Mouse (Mus musculus) frontal cortex, postnatal 36 days (tissue): ENCODE data around the gene Gper1.
A peak's percentile ranks its signal among the peaks of the same experiment; 100 is the strongest.

Experiments
- DNase-seq, 2 experiments: peaks; one replicate each; pipeline ENCODE4 v3.0.0; 2022; ENCODE audit warnings: low spot score in 2 of 2

Gper1 gene

DNA sequence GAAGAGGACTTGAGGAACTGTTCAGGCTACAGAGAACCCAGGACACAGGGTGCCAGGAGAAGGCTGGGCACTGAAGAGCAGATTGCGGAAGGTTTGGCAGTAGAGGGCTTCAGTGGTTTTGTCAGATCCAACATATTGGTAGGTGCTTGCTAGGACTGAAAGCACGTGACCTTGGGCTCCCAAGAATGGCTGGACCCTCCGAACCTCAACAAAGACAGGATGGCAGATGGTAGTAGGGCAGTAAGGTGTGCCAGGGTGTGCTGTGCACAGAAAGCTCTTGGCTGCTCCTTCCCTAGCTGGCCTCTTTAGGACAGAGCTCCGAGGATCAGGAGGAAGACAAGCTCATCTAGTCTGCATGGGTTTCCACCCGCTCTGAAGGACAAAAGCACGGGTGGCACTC is 11.8 kb upstream of the Gper1 start:
- no peak for DNase-seq

DNA sequence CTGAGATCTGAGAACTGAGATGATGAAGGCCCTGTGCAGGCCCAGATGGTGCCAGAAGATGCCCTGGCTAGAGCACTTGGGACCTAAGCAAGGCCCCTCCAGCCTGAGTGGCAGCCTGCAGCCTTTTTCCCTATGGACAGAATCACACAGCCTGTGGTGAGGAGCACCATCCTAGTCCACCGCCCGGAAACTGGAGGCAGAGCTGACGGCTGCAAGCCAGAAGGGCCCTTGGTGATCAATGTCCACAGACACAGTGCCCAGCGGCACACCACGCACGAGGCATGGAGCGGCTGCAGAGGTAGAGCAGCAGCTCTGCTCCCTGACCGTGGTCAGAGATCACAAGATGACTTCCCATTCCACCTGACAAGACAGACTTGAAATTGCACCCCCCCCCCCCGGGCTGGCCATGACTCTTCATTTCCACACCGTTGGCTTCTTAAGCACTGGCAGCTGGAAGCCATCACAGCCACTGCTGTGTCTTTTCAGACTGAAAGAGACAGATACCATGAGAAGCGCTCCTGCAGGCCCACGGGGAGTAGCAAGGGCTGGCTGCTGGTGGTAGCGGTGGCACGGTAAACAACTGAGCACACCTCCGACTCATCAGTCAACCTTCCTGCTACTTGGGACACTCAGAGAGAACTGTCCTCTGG is 11.2 kb upstream of the Gper1 start:
- DNase-seq, result no peak

DNA sequence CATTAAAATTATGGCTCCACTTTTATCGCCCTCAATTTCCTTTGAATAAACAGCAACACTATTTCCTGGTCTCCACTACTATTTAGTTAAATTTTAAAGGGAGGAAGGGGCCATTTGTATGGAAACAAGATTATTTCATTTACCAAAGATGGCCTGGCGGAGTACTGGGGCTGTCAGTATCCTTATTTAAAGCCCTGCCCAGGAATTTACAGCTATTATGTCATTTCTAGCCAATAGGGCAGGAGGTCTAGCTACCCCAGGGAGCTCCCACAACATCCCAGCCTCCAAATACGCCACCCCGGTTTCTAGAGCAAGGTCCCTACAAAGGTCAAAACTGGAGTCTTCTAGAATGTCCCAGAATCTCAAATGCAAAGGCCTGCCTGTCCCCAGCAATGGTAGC is 9.4 kb upstream of the Gper1 start:
- DNase-seq, result no peak

DNA sequence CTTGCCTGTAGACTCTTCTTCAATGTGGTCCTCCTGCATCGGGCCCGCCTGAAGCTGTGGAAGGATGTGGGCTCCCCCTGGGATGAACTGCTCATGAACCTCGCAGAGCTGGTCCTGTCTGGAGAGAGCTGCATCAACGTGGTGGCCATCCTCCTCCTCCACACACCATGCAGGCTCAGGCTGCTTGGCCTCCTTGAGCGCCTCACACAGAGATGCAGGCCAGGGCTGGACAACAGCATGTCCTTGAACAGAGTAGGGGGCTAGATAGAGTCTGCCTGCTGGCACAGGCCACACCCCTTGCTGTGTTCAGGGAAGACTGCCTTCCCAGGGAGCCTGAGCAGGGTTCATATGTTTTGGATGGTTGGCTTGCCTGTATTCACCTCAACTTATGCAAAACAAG is 8.0 kb upstream of the Gper1 start:
- no peak for DNase-seq

DNA sequence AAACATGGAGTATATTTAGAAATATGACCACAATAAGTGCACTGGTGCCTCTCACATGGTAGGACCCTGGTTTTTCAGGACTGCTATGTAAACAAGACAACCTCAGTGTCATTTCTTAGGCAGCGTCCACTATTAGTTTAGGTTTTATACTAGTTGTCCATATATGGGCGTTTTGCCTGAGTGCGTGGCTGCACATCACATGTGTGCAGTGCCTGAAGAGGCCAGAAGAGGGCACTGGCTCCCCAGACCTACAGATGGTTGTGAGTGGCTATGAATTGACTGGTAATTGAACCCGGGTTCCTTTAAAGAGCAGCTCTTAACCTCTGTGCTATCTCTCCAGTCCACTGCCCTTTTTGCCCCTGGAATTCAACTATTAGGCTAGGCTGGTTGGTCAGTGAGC is 6.0 kb upstream of the Gper1 start:
- no peak for DNase-seq

DNA sequence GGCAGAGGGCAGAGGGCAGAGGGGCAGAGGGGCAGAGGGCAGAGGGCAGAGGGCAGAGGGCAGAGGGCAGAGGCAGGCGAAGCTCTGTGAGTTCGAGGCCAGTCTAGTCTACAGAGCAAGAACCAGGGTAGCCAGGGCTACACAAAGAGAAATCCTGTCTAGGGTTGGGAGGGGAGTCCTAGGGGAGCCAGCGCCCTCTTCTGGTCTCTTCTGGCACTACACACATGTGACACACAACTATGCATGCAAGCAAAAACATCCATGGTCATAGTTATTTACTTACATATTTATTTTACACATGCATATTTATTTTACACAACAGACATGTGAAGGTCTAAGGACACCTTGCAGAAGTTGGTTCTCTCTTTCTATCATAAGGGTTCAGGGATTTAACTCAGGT is 5.5 kb upstream of the Gper1 start:
- DNase-seq, result no peak

DNA sequence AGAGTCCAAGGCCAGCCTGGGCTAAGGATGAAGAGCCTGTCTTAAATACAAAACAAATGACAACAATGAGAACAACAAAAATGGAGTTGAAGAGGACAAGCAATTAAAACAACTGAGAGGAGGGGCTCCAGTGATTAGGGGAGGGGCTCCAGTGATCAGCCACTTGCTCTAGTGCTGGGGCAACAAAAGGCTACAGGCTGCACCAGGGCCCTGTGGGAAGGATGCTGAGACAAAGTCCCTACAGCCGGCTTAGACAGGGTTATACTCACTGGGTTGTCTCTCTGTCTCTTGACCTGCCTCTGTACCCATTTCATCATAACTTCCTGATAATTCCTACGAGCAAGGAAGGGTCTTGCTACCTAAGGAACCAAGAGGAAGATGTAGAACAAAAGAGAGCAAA is 4.8 kb upstream of the Gper1 start:
- DNase-seq, result no peak

DNA sequence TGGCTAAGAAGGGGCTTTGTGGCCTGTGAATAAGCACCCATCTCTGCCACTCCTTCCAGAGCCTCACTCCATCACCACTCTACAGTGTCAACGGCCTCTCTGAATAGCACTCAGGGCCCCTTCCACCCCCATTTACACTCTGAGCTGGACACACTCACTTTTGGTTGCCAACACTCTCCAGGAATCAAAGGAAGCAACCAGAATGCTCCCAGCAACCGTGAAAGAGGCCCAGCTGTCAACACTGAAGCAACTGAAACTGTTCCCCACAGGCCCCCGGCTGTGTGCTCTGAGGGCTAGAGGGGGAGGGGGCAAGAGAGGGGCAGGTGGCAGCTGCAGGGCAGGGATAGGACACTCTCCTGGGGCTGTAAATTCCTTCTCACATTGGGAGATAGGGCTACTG is 4.3 kb upstream of the Gper1 start:
- no peak for DNase-seq

DNA sequence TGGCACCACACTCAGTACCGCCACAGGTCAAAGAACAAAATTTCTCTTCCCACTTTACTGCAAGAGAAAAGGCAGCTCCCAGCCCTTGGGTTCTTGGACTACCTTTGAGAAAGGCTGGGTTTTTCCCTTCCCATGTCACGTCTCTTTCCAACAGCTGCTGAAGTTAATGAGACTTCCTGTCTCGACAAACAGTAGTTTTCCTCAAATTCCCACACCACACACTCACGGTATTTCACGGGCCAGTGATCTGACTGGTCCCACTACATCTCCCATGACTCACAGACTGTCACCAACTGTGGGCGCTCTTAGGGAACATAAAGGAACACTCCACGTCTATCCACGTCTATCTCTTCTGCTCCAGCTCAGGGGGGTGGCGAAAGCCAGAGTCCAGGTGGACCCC is 2.2 kb downstream of the Gper1 start:
- DNase-seq, result no peak

DNA sequence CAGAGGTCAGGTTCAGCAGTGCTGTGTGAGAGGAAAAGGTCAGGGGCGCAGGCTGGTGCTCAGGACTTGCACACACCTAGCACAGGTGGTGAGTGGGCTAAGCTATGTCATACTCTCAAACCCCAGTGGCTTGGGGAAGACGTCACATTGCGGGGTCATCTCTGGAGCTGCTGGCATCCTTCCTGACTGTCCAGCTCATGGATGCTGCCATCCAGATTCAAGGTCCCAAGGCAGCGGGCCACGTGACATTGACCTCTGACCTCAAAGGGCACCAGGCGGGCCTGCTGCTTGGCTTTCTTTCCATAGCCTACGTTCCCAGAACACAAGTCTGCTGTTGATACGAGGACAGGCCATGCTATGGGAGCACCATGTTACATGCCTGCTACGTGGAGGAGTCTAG is 4.0 kb downstream of the Gper1 start:
- no peak for DNase-seq

DNA sequence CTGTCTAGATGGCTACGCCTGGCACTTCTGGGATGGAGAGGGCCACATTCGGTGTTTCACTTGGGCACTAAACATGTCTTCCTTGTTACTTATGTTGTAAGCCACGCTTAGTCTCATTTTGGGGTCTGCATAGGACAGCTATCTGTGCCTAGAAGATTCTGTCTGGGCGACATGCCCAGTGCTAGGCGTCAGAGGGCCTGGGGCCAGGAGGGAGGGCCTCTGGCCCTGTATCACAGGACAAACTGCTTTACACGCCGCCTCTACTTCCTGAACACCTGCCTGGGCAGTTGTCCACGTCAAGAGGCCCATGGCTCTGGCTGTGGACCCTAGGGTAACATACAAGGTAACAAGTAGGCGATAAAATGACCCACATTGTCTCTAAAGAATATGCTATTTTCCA is 5.0 kb downstream of the Gper1 start:
- DNase-seq, result no peak

DNA sequence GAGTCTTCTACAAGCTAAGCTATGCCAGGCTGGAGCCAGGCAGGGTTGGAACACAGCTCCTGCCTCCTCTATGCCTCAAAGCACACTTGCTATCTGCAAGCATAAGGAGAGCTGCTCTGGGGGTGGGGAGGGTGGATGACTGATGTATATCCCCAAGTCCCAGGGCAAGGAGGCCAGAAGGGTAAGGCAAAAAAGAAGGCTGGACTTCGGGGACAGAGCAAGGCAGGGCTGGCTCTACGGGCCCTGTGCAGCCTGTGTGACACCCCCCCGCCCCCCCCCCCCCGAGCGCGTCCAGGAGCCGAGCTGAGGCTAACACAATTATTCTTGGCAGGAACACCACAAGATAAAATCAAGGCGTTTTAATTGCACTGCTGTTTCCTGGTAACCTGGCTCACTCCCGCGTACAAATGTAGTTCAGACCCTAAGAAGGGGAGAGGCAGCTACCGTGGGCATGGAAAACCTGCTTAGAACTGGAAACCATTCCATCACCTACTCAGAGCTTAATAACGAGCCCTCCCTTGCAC is 6.9 kb downstream of the Gper1 start:
- DNase-seq, result no peak

DNA sequence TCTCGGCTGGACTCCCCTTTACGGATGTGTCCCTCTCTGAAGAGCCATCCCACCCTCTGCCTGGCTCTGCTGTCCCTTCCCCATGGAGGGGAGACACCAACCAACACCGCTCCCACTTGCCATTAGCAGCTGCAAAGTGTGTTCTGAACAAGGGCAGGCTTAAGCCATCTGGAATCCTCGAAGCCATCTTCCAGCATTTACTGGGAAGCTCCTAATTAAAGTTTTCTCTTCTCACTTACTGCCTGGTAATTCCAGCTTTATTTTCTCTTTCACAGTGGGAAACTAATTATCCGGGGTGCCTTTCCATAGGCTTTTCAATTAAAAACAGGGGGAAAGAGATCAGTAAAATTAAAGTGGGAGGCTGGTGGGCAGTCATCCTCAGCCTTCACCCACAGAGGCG is 9.4 kb downstream of the Gper1 start:
- DNase-seq, result no peak

DNA sequence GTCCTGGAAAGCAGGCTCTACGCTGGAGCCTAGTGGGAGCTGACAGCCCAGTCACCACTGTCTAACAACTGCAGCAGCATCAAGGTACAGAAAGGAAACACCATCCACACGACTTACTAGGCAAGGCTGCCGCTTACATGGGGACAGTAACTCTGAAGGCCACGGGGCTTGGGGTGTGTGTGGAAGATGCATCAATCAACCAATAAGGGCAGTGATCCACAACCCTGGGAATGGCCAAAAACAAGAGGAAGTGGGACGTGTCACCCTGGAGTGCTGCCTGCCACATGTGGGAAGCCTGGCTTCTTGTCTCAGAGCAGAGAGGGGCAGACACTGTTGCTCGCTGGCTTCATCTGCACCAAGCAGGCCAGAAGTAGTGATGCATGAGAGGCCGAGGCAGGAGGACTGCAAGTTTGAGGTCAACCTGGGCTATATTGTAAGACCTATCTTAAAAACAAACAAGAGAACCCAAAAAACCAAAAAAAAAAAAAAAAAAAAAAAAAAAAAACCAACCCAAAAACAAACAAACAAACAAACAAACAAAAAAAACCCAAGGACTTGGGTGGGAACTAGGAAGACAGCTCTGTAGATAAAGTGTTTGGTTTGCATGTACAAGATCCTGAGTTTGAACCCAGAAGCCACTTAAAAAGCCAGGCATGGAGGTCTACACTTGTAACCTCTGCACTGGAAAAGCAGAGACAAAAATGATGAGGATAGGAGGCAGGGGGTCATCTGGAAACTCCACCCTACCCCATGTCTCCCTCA is 10.0 kb downstream of the Gper1 start:
- no peak for DNase-seq

DNA sequence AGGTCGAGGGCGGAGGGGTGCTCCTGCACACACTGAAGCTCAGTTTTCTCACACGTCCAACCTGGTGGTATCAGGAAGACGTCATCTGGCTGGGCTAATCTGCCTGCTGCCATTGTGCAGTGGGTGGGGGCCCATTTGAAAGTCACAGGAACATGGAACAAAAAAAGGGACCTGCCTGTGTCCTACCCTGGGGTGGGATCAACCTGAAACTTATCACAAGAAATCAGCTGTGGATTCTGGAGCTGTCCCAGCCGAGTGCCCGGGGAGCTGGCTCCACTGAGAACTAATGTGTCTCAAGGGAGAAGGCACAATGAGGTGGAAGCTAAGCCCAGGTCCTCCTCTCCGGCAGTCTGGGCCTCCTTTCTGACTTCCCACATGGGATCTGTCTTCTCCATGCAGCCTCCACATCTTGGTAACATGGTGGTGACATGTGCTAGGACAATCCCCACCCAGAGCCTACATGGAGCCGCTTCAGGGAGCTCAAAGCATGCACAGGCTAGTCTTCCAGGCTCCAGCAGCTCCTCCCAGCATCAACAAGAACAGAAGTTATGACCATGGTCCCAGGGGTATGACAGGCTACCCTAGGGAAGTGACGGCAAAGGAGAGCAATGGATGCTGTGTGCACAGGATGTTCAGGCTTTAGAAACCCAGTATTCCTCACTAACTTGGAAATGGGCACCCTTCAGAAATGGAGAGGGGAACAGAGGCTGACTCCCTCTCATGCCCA is 11.1 kb downstream of the Gper1 start:
- DNase-seq, result no peak

DNA sequence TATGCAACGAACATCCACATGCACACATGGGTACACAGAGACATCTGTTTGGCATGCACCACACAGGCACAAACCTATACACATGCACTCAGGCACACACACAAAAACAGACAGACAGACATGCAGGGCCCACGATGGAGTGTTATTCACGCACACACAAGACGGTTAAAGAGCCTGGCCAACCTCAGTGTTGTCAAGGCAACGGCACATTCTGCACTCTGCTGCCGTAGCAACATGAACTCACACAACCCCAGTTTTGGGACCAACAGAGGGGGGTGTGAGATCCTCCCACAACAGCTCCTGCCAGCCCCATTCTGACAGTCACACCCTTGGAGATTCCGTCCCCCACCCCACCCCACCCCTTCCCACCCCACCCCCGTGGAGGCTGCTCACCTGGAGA is 12.0 kb downstream of the Gper1 start:
- peak; percentile 72 to 82 for DNase-seq

DNA sequence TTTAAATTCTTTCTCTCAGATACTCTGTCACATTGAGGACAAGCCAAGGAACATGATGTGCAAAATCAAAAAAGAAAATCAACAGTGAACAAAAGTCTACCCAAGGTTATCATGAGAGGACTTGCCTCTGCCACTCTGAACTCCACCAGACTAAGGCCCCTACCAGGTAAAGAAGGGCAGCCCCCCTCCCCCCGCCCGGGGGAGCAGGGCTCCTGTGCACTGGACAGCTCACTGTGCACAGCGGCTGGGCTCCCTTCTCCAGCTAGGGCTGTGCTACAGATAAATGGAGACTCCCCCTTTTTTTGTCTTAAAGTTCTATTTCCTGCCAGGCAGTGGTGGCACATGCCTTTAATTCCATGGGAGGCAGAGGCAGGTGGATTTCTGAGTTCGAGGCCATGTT is 14.8 kb downstream of the Gper1 start:
- no peak for DNase-seq

DNA sequence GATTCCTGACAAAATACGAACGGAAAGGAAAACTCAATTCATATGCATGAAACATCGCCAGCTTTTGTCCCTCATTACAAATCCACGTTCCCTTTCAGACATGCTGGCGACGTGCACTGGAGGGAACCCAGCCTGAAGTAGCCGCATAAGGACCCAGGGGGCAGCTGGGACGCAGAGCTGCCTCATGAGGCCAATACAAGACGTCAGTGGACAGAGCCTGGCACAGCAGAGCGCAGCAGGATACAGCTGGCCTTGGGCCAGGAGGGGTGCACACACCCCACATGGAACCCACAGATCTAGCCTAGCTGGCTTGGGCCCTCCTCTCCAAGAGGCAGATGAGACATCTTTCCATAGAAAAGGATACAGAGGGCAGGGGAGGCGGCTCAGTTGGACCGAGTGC is 15.5 kb downstream of the Gper1 start:
- DNase-seq, result no peak

DNA sequence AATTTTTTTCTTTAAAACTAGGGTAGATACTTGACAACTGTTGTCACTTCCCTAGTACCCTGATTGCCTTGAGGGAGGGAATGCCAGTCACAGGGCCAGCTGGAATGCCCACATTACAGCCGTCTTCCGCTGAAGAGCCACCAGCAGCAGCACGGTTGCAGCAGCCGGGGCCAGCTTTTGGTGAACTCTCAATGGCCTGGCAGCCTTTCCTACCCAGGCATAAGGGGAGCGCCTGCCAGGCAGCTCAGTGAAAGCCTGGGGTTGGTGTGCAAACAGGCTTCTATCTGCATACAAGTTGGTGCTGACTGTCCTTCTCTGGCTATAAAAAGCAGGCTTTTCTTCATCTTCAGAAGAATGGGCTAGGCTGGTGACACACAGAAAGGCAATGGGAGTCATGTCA is 17.5 kb downstream of the Gper1 start:
- no peak for DNase-seq

DNA sequence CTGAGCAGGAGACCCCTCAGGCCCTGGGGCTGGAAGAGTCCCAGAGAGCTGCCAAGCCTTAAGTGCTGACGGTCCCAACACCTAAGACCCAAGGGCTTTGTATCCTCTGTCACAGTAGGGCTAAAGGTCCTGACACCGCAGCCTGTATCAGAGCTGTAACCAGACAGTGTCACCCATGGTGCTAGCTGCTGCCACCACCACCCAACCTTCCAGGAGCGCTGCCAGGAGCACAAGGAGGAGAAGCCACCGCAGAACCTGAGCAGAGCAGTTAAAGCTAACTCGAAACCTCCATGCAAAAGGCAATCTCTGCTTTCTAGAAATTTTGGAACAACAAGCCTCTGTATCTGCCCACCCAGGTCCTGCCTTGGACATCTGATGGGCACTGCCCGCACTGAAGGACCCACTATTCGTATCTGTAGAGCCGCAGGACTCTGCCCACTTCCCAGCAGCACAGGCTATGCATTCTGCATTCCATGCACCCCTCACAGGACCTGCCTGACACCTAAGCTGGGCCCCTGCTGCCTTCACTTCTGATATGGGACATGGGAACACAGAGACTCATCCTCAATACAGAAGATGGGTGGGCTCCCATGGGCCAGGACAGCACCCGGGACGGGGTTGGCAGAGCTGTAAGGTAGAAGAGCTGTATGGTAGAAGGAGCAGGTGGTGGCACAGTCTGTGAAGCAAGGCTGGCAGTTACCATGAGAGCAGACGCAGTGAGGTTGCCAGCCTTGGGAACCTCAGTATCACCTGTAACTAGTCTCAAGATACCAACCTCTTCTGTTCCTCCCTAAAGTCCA is 18.2 kb downstream of the Gper1 start:
- no peak for DNase-seq

DNA sequence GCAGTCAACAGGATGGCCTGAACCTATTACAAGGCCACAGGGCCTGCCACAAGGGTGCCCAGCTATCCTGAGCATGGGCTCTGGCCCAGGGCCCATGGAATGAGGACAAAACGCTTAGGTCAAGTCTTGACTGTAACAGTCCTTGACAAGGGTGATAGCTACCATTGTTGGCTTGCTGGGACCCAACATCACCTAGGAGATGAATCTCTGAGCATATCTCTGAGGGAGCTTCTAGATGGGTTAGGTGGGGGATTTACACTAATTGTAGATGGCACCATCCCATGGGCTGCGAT is 18.7 kb downstream of the Gper1 start:
- no peak for DNase-seq

DNA sequence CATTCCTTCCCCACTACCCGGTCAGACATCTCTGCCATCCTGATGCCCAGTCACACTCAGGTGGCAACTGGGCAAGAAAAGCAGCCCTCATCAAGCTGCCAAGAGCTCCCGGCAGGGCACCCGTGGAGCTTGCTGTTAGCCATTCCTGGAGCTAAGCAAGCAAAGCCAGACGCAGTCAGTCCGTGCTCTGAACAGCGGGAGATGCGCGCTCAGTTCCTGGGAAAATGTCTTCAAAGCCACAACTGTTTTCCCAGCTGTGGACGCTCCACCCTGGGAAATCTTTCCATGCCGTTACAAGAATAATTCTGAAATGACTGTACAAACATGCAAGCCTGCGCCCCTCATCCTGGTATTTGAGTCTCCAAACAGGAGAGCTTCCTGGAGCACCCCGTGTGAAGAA is 19.5 kb downstream of the Gper1 start:
- no peak for DNase-seq
